Mouse (Mus musculus): Measurements from ENCODE around the gene Ift57. TPM values are rescaled to one million over a fixed set of nuclear protein-coding genes. Genes with fewer than 3 reads are reported as not detected.

The Ift57 gene
- polyA plus RNA-seq, 1 experiment from 2014 or later: 19.5 TPM

GRCm38 (mm10) chr16:49811897-49812296 lies 112.9 kb downstream of the Ift57 start:
- ATAC-seq (ENCODE audit: insufficient number of reproducible peaks, low FRiP score): no peak

GRCm38 (mm10) chr16:49812821-49813616 lies 114.0 kb downstream of the Ift57 start:
- H3K27ac ChIP-seq (ENCODE audit: poor library complexity, severe bottlenecking): no peak overlapping the region
- H3K4me1 ChIP-seq (replicated peaks): 0 out of 2 replicates have a peak, but pooled peaks cover 3% of the 10 kb centered on the region
- no peak overlapping the region for H3K4me3 ChIP-seq
- H3K27me3 ChIP-seq (replicated peaks): peaks cover 3% of the 10 kb centered on the region
- WGBS: 80% methylated on average over 10 of the region's 10 CpGs
- ATAC-seq (ENCODE audit: insufficient number of reproducible peaks, low FRiP score): no peak
- H3K9me3 ChIP-seq (replicated peaks): no peaks in the 10 kb centered on the region
- H3K9ac ChIP-seq: no peak overlapping the region
- H3K4me2 ChIP-seq: no peak overlapping the region
- no peaks in the 10 kb centered on the region for H3K36me3 ChIP-seq

More at GRCm38 (mm10) chr16:49811897-49812296, 112.9 kb downstream of the Ift57 start:
- no peak overlapping the region for H3K4me2 ChIP-seq
- H3K9ac ChIP-seq: no peak overlapping the region
- peaks cover 3% of the 10 kb centered on the region for H3K27me3 ChIP-seq (replicated peaks)
- 0 out of 2 replicates have a peak, but pooled peaks cover 3% of the 10 kb centered on the region for H3K4me1 ChIP-seq (replicated peaks)
- WGBS: 85% methylated on average over 2 of the region's 2 CpGs
- H3K9me3 ChIP-seq (replicated peaks): no peaks in the 10 kb centered on the region
- no peak overlapping the region for H3K4me3 ChIP-seq
- H3K36me3 ChIP-seq: no peaks in the 10 kb centered on the region
- no peak overlapping the region for H3K27ac ChIP-seq (ENCODE audit: poor library complexity, severe bottlenecking)

GRCm38 (mm10) chr16:49814419-49814818 lies 115.4 kb downstream of the Ift57 start:
- no peak overlapping the region for H3K4me2 ChIP-seq
- H3K4me1 ChIP-seq (replicated peaks): 0 out of 2 replicates have a peak, but pooled peaks cover 3% of the 10 kb centered on the region
- H3K36me3 ChIP-seq: no peaks in the 10 kb centered on the region
- WGBS: 65% methylated on average over 4 of the region's 4 CpGs
- H3K9ac ChIP-seq: no peak overlapping the region
- no peak overlapping the region for H3K4me3 ChIP-seq
- no peak for ATAC-seq (ENCODE audit: insufficient number of reproducible peaks, low FRiP score)
- H3K9me3 ChIP-seq (replicated peaks): no peaks in the 10 kb centered on the region
- H3K27ac ChIP-seq (ENCODE audit: poor library complexity, severe bottlenecking): no peak overlapping the region
- peaks cover 3% of the 10 kb centered on the region for H3K27me3 ChIP-seq (replicated peaks)

Other genes with a start within 250 kb of the Ift57 start
- 60.0 and 63.3 TPM in 2 replicates for gene Cd47, start 101.3 kb downstream of the Ift57 start, polyA plus RNA-seq (2016; fragmentation: Nextera tagmentation; extraction: Ambion mirVana)

Measured in heart, embryonic 12.5 days (tissue).